Mouse (Mus musculus): ENCODE results near the gene Harbi1.

DNA sequence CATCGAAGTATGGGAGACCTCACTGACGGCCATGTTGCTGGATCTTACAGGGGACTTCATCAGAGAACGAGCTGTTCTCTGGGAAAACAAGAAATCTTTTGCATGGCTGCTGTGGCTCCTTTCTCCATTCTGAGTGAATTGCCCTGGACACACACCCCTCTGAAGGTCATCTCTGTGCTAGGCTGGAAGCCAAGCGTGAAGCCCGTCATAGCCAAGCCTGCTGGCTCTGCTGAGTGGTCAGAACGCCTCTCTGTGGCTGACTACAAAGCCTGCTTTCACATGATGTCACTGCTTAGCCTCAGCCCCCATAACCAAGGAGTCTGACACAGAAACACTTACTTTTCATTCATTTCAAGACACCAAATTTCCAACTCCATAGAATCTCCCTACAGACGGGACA, 21.2 kb upstream of the Harbi1 start:
- TF ChIP-seq CTCF (conservative IDR thresholded peaks at IDR 0.05; ENCODE audit: low read length) (no peak), NANOG (IDR thresholded peaks at IDR 0.05; ENCODE audit: borderline replicate concordance, low read length) (no peak)

Measured in E14TG2a.4 (cell line).